Comparison of ENCODE assay signal across 8 mouse cellular contexts in the genomic region with DNA sequence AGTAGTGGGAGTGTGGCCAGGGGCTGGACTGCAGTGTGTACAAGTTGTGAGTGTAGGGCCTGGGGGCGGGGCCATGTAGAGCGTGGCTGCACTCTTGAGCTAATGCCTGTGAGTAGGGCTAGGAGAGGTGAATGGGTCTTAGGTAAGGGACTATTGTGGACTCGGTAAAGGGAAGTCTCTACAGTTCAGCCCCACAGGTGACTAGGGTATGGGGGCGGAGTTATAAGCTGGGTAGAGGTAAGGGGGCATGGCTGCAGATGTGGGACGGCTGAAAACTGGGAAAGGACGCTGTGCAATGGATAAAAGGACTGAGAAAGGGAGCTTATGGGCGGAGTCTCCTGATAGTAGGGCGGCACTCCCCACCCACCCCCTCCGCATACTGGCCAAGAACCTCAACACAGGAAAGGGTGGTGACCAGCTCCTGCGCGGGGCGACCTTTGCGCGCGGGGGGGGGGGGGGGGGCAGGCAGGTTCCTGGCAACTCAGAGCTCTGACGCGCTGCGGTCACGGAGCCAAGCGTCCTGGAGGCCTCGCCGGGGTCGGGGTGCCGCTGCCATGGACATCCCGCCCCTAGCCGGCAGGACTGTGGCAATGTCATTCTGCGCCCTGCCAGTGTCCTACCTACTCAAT. TPM values are rescaled to one million over a fixed set of nuclear protein-coding genes. Genes with fewer than 3 reads are reported as not detected.
A peak's percentile ranks its signal among the peaks of the same experiment; 100 is the strongest.
DNase-seq lines count a peak whose midpoint lies in the region; ATAC-seq and TF ChIP-seq lines count a peak whose summit lies in the region.

A gene (plus strand): TSS at position 484 of the 629 bp plus-strand sequence.

- no peak within 1 kb of the TSS for H3K27ac ChIP-seq in liver, embryonic 12.5 days
- no peak within 1 kb of the TSS for H3K27ac ChIP-seq in cerebellum, adult 2 months (ENCODE audit: insufficient read depth, low read length)

- ATAC-seq in liver, embryonic 12.5 days: peak; percentile 79

- H3K4me1 ChIP-seq in liver, embryonic 12.5 days: peaks cover 19% of the 10 kb centered on the region
- H3K4me1 ChIP-seq in cerebellum, adult 2 months (ENCODE audit: control insufficient read depth, insufficient read depth, low read length): no peaks in the 10 kb centered on the region

- peak within 1 kb of the TSS; percentile 74 for H3K4me2 ChIP-seq in liver, embryonic 12.5 days

- H3K36me3 ChIP-seq in liver, embryonic 12.5 days: peaks cover 47% of the 10 kb centered on the region

- H3K27me3 ChIP-seq in liver, embryonic 12.5 days (replicated peaks): 0 out of 2 replicates have a peak, but pooled peaks cover 9% of the 10 kb centered on the region
- no peaks in the 10 kb centered on the region for H3K27me3 ChIP-seq in cerebellum, adult 2 months (ENCODE audit: control insufficient read depth, insufficient read depth, low read length)

- peak within 1 kb of the TSS; percentile 40 for H3K4me3 ChIP-seq in liver, embryonic 12.5 days
- H3K4me3 ChIP-seq in cerebellum, adult 2 months (replicated peaks; ENCODE audit: insufficient read depth, low read depth, low read length): no peak within 1 kb of the TSS

- H3K9me3 ChIP-seq in liver, embryonic 12.5 days (replicated peaks): no peaks in the 10 kb centered on the region

- no peak for TF ChIP-seq CTCF in cerebellum, adult 2 months (IDR thresholded peaks at IDR 0.05; ENCODE audit: borderline replicate concordance, insufficient read depth, low read depth, low read length)

- peak; percentile 51 for DNase-seq in CD4-positive helper T cell, adult 2 months (ENCODE audit: low read depth, low spot score)
- DNase-seq in adrenal gland, postnatal 36 days: peak; percentile 44 to 72
- DNase-seq in gastrocnemius, postnatal 25 days: peak; percentile 14
- DNase-seq in induced T-regulatory cell, adult 2 months (ENCODE audit: low read depth): peak; percentile 59
- peak; percentile 43 to 57 for DNase-seq in natural killer cell, adult 2 months (ENCODE audit: low spot score in 2 of 2)
- no peak for DNase-seq in cerebellum, adult 2 months
- no peak for DNase-seq in adipocyte (ENCODE audit: low spot score)

- TF ChIP-seq POLR2A in cerebellum, adult 2 months (IDR thresholded peaks at IDR 0.05; ENCODE audit: borderline replicate concordance, insufficient read depth, low read length): no peak

- WGBS in liver, embryonic 12.5 days (ENCODE audit: insufficient replicate concordance): 7% methylated on average over 25 of the region's 27 CpGs
- WGBS in cerebellum, adult 2 months: 18% methylated on average over 23 of the region's 27 CpGs

- peak within 1 kb of the TSS; percentile 51 for H3K9ac ChIP-seq in liver, embryonic 12.5 days

RNA-seq across cellular contexts. Expression of the gene that starts here (rescaled TPM):
- 1 to 10 TPM in 1 of 2 experiments, under 1 TPM in 1; 0.56 to 1.1 TPM for total RNA-seq in adrenal gland, postnatal 36 days (2021)
- 1 to 10 TPM in 1 of 2 experiments, not detected in 1; 1.7 TPM for total RNA-seq in gastrocnemius, postnatal 25 days (2021)
- 0.68 and 0.74 TPM in 2 replicates for polyA plus RNA-seq in liver, embryonic 12.5 days (2016; fragmentation: Nextera tagmentation; extraction: Ambion mirVana)
- polyA plus RNA-seq in cerebellum, adult 2 months (2012; rRNA removed): 6.9 and 7.3 TPM in 2 replicates

Comparison
In these comparisons a context has a peak if more than half of its experiments do, and no peak if none do; other contexts are left out.
1. Peak in ATAC-seq, H3K4me3 ChIP-seq, H3K9ac ChIP-seq and H3K4me2 ChIP-seq in liver, embryonic 12.5 days; RNA of the gene not detected or under 1 TPM.
2. DNase-seq: peak in CD4-positive helper T cell, adult 2 months (single experiment), adrenal gland, postnatal 36 days (2 of 2), gastrocnemius, postnatal 25 days (single experiment), induced T-regulatory cell, adult 2 months (single experiment) and natural killer cell, adult 2 months (2 of 2); none in cerebellum, adult 2 months (0 of 2) and adipocyte (single experiment).